Mouse (Mus musculus) embryonic facial prominence, embryonic 12.5 days (tissue): ENCODE measurements around the gene Mpv17. TPM values are rescaled to one million over a fixed set of nuclear protein-coding genes. Genes with fewer than 3 reads are reported as not detected.

Source experiments
- ATAC-seq: fragments of 200-750 bp; cut with Nextera tagmentation; 2 replicates; pipeline ENCODE4 v1.8.0; 2017; ENCODE audit not compliant: insufficient number of reproducible peaks, insufficient read depth, low FRiP score, low TSS enrichment
- H3K27ac ChIP-seq: fragments of 300-500 bp; sonication (generic); 2 replicates; pipeline ENCODE4 v1.5.1; 2016; ENCODE audit warnings: mild to moderate bottlenecking
- H3K27me3 ChIP-seq: fragments of 300-500 bp; sonication (generic); 2 replicates; pipeline ENCODE4 v1.6.1; 2016; ENCODE audit warnings: mild to moderate bottlenecking, moderate library complexity
- H3K36me3 ChIP-seq: fragments of 300-500 bp; sonication (generic); 2 replicates; pipeline ENCODE4 v1.6.1; 2016; ENCODE audit warnings: mild to moderate bottlenecking
- H3K4me1 ChIP-seq: fragments of 300-500 bp; sonication (generic); 2 replicates; pipeline ENCODE4 v1.6.1; 2016
- H3K4me2 ChIP-seq: fragments of 300-500 bp; sonication (generic); replicated peaks from 2 replicates; pipeline ENCODE4 v1.6.1; 2016; ENCODE audit warnings: mild to moderate bottlenecking, moderate library complexity
- H3K4me3 ChIP-seq: fragments of 300-500 bp; sonication (generic); 2 replicates; pipeline ENCODE4 v1.5.1; 2016; ENCODE audit warnings: mild to moderate bottlenecking
- H3K9ac ChIP-seq: fragments of 300-500 bp; sonication (generic); 2 replicates; pipeline ENCODE4 v1.6.1; 2016; ENCODE audit warnings: mild to moderate bottlenecking, moderate library complexity
- H3K9me3 ChIP-seq: fragments of 300-500 bp; sonication (generic); 2 replicates; pipeline ENCODE4 v1.6.1; 2016; ENCODE audit warnings: mild to moderate bottlenecking, moderate library complexity
- WGBS: fragments of 180-500 bp; shearing (Covaris S2); methylation state at CpG from one replicate; pipeline ENCODE4 v1.1.7; 2016; 5-methylcytosine and 5-hydroxymethylcytosine counted together
- polyA plus RNA-seq: library from polyadenylated mRNA; unstranded; fragments of >200 nt; fragmentation: Nextera tagmentation; extraction: Ambion mirVana; gene quantifications from 2 replicates; pipeline ENCODE4 v1.2.1, GENCODE M21; 2016

Gene Mpv17
- polyA plus RNA-seq, 1 experiment from 2014 or later, result 64.8 TPM

DNA sequence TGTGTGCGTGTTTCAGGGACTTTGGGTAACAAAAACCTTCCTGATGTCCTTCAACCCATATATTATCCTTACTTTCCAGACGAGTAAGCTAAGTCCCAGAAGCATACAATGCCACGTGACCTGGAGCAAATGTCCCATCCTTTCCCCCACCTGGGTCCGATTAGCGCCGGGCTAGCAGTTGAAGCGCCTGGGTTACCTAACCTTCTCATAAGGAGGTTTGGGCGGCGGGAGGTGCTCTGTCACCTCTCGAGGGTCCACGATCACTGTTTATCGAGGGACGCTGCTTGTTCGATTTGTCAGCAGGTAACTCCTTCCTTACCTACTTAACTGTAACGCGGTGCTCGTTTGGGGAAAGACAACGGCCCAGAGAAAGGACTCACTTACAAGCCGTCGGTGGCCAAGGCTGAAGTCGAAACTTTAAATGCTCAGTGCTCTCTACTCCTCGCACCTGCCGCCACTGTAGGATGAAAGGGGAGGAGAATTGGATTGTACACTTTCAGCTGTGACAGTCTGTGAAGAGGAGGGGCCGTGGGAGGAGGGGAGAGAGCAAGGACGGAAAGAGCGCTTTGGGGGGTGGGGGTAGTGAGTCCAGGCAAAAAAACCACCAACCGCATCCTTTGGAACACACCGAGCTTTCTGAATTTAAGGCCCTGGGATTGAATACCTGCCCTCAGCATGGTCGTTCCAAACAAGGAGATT, 59.8 kb downstream of the Mpv17 start:
- WGBS, result 1% methylated on average over 29 of the region's 29 CpGs
- peak overlapping the region; percentile 35 for H3K4me2 ChIP-seq
- peak overlapping the region; percentile 23 for H3K4me3 ChIP-seq
- peaks cover 30% of the 10 kb centered on the region for H3K4me1 ChIP-seq
- no peak for ATAC-seq
- H3K9me3 ChIP-seq, result no peaks in the 10 kb centered on the region
- H3K9ac ChIP-seq, result no peak overlapping the region
- peaks cover 98% of the 10 kb centered on the region for H3K27me3 ChIP-seq
- no peak overlapping the region for H3K27ac ChIP-seq
- no peaks in the 10 kb centered on the region for H3K36me3 ChIP-seq

DNA sequence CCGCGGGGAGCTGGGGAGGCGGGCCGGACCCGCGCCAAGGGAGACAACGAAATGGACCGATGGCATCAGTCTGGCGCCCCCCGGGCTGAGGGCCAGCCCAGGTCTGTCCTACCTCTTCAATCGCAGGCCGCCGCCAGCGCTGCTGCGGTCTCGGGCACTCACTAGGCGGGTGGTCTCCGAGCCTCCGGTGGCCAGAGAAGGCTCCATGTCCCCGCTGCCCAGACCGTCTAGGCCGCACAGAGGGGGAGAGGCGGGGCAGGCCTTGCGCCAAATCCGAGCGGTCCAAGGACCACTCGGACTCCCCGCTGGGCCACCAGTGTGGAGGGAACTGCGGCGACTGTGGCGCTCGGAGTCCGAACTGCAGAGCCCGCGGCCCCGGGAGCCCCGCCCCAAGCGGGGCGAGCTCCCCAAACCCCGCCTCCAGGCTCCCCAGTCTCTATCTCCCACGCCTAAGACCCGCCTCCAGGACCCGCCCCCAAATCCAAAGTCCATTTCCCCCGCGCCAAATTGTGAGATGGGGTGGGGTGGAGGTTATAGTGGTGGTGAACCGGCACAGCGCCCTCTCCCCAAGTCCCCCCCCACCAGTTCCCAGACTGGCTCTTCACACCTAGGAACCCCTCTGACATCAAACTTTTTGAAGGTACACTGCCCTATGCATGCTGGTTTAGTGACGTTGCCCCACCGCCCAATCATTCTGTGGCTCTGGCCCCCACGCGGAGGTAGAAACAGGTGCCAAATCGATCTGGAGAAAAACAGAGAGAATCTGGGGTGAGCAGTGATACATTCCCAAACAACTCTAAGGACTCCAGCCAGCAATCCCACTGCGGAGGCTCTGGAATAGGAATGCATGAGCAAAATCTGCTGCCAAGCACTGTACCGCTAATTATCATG, 60.7 kb downstream of the Mpv17 start:
- H3K9ac ChIP-seq, result peak overlapping the region; percentile 44; the same call in 1 of the 2 replicates
- no peaks in the 10 kb centered on the region for H3K36me3 ChIP-seq
- H3K4me1 ChIP-seq, result peaks cover 30% of the 10 kb centered on the region
- peaks cover 98% of the 10 kb centered on the region for H3K27me3 ChIP-seq
- H3K4me3 ChIP-seq, result peak overlapping the region; percentile 38
- no peak for ATAC-seq
- H3K27ac ChIP-seq, result no peak overlapping the region
- WGBS, result 1% methylated on average over 51 of the region's 54 CpGs
- no peaks in the 10 kb centered on the region for H3K9me3 ChIP-seq
- peak overlapping the region; percentile 66 for H3K4me2 ChIP-seq

DNA sequence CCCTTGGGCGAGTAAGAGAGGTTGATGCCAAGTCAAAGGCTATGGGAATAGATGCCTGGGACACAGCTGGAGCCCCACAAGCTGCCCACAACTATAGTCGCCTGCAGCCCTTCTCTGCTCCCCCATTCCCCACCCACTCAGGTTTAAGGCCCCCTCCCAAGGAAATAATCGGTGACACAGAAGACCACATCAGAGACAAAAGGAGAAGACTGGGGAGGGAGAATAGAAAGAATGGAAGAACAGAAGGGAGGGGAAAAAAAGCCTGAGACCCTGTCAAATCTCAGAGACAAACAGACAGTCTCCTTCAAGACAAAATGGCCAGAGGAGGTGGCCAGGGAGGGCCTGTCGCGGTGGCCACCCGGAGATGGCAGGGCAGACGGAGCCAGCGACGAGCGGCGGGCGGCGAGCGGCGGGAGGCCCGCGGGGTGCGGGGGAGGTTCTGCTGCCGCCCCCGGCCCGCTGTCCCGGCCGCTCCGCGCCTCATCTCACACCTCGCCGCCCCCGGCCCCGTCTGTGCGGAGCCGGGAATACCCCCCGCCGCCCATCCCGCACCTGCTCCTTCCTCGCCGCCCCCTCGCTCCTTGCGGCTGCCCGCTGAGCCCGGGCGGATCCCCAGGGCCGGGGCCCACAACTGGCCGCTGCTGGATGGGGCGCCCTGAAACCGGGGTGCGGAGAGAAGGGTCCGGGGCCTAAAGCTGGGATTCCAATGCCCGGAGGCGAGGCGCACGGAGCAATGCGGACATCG, 61.6 kb downstream of the Mpv17 start:
- H3K4me3 ChIP-seq, result peak overlapping the region; percentile 38
- H3K9me3 ChIP-seq, result no peaks in the 10 kb centered on the region
- H3K36me3 ChIP-seq, result no peaks in the 10 kb centered on the region
- H3K9ac ChIP-seq, result no peak overlapping the region
- no peak overlapping the region for H3K27ac ChIP-seq
- ATAC-seq, result no peak
- peak overlapping the region; percentile 66 for H3K4me2 ChIP-seq
- peaks cover 30% of the 10 kb centered on the region for H3K4me1 ChIP-seq
- under 1% methylated on average over 48 of the region's 53 CpGs for WGBS
- H3K27me3 ChIP-seq, result peaks cover 100% of the 10 kb centered on the region

Other genes with a start within 250 kb of the Mpv17 start
- gene Ost4, start 246.5 kb downstream of the Mpv17 start, polyA plus RNA-seq, result 346 and 376 TPM in 2 replicates
- gene Emilin1, start 240.8 kb downstream of the Mpv17 start, polyA plus RNA-seq, result 248 and 252 TPM in 2 replicates
- gene Khk, start 232.8 kb downstream of the Mpv17 start, polyA plus RNA-seq, result 13.7 and 14.2 TPM in 2 replicates
- 4.5 and 5.7 TPM in 2 replicates for gene Cgref1, start 208.7 kb downstream of the Mpv17 start, polyA plus RNA-seq
- 129 and 133 TPM in 2 replicates for gene Preb, start 193.9 kb downstream of the Mpv17 start, polyA plus RNA-seq
- not detected in 2 replicates for gene Tcf23, start 185.6 kb downstream of the Mpv17 start, polyA plus RNA-seq
- gene Atraid, start 105.9 kb downstream of the Mpv17 start, polyA plus RNA-seq, result 117 and 118 TPM in 2 replicates
- gene Slc5a6, start 105.3 kb downstream of the Mpv17 start, polyA plus RNA-seq, result 11.8 and 12.4 TPM in 2 replicates
- gene Cad, start 99.5 kb downstream of the Mpv17 start, polyA plus RNA-seq, result 40.6 and 41.0 TPM in 2 replicates
- gene Dnajc5g, start 48.0 kb downstream of the Mpv17 start, polyA plus RNA-seq, result not detected in 2 replicates
- gene Slc30a3, start 46.0 kb downstream of the Mpv17 start, polyA plus RNA-seq, result 0.22 and 0.52 TPM in 2 replicates
- 1.4 and 1.7 TPM in 2 replicates for gene Trim54, start 37.5 kb downstream of the Mpv17 start, polyA plus RNA-seq
- gene Ucn, start 15.4 kb downstream of the Mpv17 start, polyA plus RNA-seq, result not detected in 2 replicates
- 1.3 and 2.3 TPM in 2 replicates for gene Gm29609, start 25.7 kb upstream of the Mpv17 start, polyA plus RNA-seq
- 95.9 and 104 TPM in 2 replicates for gene Gtf3c2, start 25.9 kb upstream of the Mpv17 start, polyA plus RNA-seq
- 152 TPM in 2 replicates for gene Snx17, start 39.0 kb upstream of the Mpv17 start, polyA plus RNA-seq
- 70.2 and 74.4 TPM in 2 replicates for gene Eif2b4, start 39.2 kb upstream of the Mpv17 start, polyA plus RNA-seq
- gene Zfp513, start 48.1 kb upstream of the Mpv17 start, polyA plus RNA-seq, result 18.7 and 20.0 TPM in 2 replicates
- gene Ppm1g, start 66.4 kb upstream of the Mpv17 start, polyA plus RNA-seq, result 144 and 147 TPM in 2 replicates
- 151 and 155 TPM in 2 replicates for gene Nrbp1, start 86.6 kb upstream of the Mpv17 start, polyA plus RNA-seq
- gene Gm9970, start 87.0 kb upstream of the Mpv17 start, polyA plus RNA-seq, result 0.43 and 1.1 TPM in 2 replicates
- gene Krtcap3, start 97.4 kb upstream of the Mpv17 start, polyA plus RNA-seq, result 14.7 and 18.6 TPM in 2 replicates
- 53.6 and 58.0 TPM in 2 replicates for gene Ift172, start 136.9 kb upstream of the Mpv17 start, polyA plus RNA-seq
- 91.0 and 94.6 TPM in 2 replicates for gene Fndc4, start 141.8 kb upstream of the Mpv17 start, polyA plus RNA-seq
- gene Gckr, start 143.2 kb upstream of the Mpv17 start, polyA plus RNA-seq, result 0.17 and 0.32 TPM in 2 replicates